Mouse (Mus musculus): ENCODE measurements around the gene Ctnna2.

DNA sequence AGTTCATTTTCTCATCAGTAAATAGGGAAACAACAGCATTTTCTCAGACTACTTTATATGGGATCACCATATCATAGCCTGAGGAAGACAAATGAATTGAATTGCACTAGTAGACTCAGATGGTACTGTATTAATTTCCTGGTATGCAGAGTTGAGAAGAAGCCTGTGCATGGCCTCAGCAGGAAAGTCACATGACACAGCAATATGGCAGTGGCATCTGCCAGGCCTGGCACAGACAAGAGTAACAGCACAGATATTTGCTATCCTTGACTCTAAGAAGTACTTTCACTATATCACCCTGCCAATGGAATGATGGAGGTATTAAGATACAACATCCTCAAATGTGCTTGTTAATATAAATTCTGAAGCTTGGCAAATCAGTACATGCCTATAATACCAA lies 553.8 kb downstream of the Ctnna2 start:
- TF ChIP-seq CTCF (IDR thresholded peaks at IDR 0.05; ENCODE audit: low read depth, low read length) (no peak), TAL1 (conservative IDR thresholded peaks at IDR 0.05; ENCODE audit: low read depth, low read length) (no peak), POLR2AphosphoS5 (IDR thresholded peaks at IDR 0.05; ENCODE audit: insufficient replicate concordance, low read depth, low read length) (no peak), GATA1 (IDR thresholded peaks at IDR 0.05; ENCODE audit: borderline replicate concordance, low read length) (no peak), GATA2 (IDR thresholded peaks at IDR 0.05; ENCODE audit: borderline replicate concordance, low read depth, low read length) (no peak)
